Mouse (Mus musculus) liver, embryonic 13.5 days (tissue): ENCODE measurements around the gene Wnt5b. TPM values are rescaled to one million over a fixed set of nuclear protein-coding genes. Genes with fewer than 3 reads are reported as not detected.

Source experiments
- ATAC-seq: fragments of 200-750 bp; cut with Nextera tagmentation; 2 replicates; pipeline ENCODE4 v1.8.0; 2017; ENCODE audit warnings: low read depth, mild to moderate bottlenecking, moderate number of reproducible peaks, moderate library complexity
- DNase-seq: peaks from one replicate; pipeline ENCODE4 v3.0.0; 2022
- H3K27ac ChIP-seq: fragments of 300-500 bp; sonication (generic); 2 replicates; pipeline ENCODE4 v1.5.1; 2015; ENCODE audit warnings: moderate library complexity, mild to moderate bottlenecking, inconsistent platforms
- H3K27me3 ChIP-seq: fragments of 300-500 bp; sonication (generic); 2 replicates; pipeline ENCODE4 v1.6.1; 2015; ENCODE audit warnings: mild to moderate bottlenecking, inconsistent platforms
- H3K36me3 ChIP-seq: fragments of 300-500 bp; sonication (generic); 2 replicates; pipeline ENCODE4 v1.6.1; 2015; ENCODE audit warnings: mild to moderate bottlenecking, inconsistent platforms
- H3K4me1 ChIP-seq: fragments of 300-500 bp; sonication (generic); replicated peaks from 2 replicates; pipeline ENCODE4 v1.6.1; 2015; ENCODE audit warnings: inconsistent platforms
- H3K4me2 ChIP-seq: fragments of 300-500 bp; sonication (generic); 2 replicates; pipeline ENCODE4 v1.6.1; 2015; ENCODE audit warnings: inconsistent platforms, mild to moderate bottlenecking, moderate library complexity
- H3K4me3 ChIP-seq: fragments of 300-500 bp; sonication (generic); replicated peaks from 2 replicates; pipeline ENCODE4 v1.5.1; 2015; ENCODE audit warnings: mild to moderate bottlenecking, inconsistent platforms
- H3K9ac ChIP-seq: fragments of 300-500 bp; sonication (generic); 2 replicates; pipeline ENCODE4 v1.6.1; 2015; ENCODE audit warnings: mild to moderate bottlenecking, inconsistent platforms
- H3K9me3 ChIP-seq: fragments of 300-500 bp; sonication (generic); replicated peaks from 2 replicates; pipeline ENCODE4 v1.6.1; 2016; ENCODE audit warnings: inconsistent platforms
- WGBS: fragments of 180-500 bp; shearing (Covaris S2); methylation state at CpG from one replicate; pipeline ENCODE4 v1.1.7; 2015; ENCODE audit not compliant: insufficient replicate concordance; 5-methylcytosine and 5-hydroxymethylcytosine counted together
- polyA plus RNA-seq: library from polyadenylated mRNA; unstranded; fragments of >200 nt; fragmentation: Nextera tagmentation; extraction: Ambion mirVana; gene quantifications from 2 replicates; pipeline ENCODE4 v1.2.1, GENCODE M21; 2015

Wnt5b gene
- 0.31 and 0.52 TPM in 2 replicates for polyA plus RNA-seq

GRCm38 (mm10) chr6:119543803-119544517 is at the start of gene Wnt5b:
Gene Wnt5b, minus strand, starts transcription at chr6:119544347.
- ATAC-seq, result no peak
- Histone ChIP-seq H3K4me1 (no peaks in the 10 kb centered on the region; the same call in 1 of the 2 replicates), H3K27me3 (peaks cover 70% of the 10 kb centered on the region), H3K4me3 (peak within 1 kb of the TSS; percentile 58), H3K4me2 (peak within 1 kb of the TSS; percentile 72), H3K27ac (no peak within 1 kb of the TSS), H3K9ac (0 out of 2 replicates have a peak within 1 kb of the TSS, but pooled peaks have one; percentile 37), H3K9me3 (no peaks in the 10 kb centered on the region), H3K36me3 (no peaks in the 10 kb centered on the region)
- under 1% methylated on average over 95 of the region's 120 CpGs for WGBS
- no peak for DNase-seq

DNA sequence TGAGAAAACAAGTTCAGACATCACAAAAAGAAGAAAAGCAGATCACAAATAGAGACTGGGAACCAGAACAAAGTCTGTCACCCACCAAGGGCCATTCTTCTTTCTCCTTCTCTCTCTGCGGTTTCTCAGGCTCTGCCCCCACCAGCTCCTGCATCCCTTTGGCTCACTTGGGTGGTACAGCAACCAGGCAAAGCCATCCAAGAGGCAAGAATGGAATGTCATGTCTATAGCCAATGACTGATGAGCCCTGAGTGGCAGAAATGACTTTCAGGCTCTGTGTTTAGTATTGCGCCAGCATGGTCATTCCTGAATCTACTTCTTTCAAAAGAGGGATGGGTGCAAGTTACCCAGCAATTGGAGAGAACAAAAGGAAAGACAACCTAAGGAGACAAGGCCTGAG is 46.7 kb upstream of the Wnt5b start:
- no peaks in the 10 kb centered on the region for H3K36me3 ChIP-seq
- WGBS, result 85% methylated on average over 2 of the region's 2 CpGs
- no peaks in the 10 kb centered on the region for H3K27me3 ChIP-seq
- no peak overlapping the region for H3K27ac ChIP-seq
- H3K4me1 ChIP-seq, result 0 out of 2 replicates have a peak, but pooled peaks cover under 1% of the 10 kb centered on the region
- no peak overlapping the region for H3K4me2 ChIP-seq
- ATAC-seq (no peak), DNase-seq (no peak)
- H3K4me3 ChIP-seq, result no peak overlapping the region
- no peaks in the 10 kb centered on the region for H3K9me3 ChIP-seq
- no peak overlapping the region for H3K9ac ChIP-seq

GRCm38 (mm10) chr6:119587897-119588296 is 43.8 kb upstream of the Wnt5b start:
- no peak overlapping the region for H3K27ac ChIP-seq
- WGBS, result 76% methylated on average over 2 of the region's 2 CpGs
- H3K4me2 ChIP-seq, result no peak overlapping the region
- H3K36me3 ChIP-seq, result no peaks in the 10 kb centered on the region
- H3K9ac ChIP-seq, result no peak overlapping the region
- no peak overlapping the region for H3K4me3 ChIP-seq
- 0 out of 2 replicates have a peak, but pooled peaks cover 7% of the 10 kb centered on the region for H3K4me1 ChIP-seq
- ATAC-seq, result no peak
- H3K9me3 ChIP-seq, result no peaks in the 10 kb centered on the region
- DNase-seq, result no peak
- H3K27me3 ChIP-seq, result no peaks in the 10 kb centered on the region

GRCm38 (mm10) chr6:119587454-119587853 is 43.3 kb upstream of the Wnt5b start:
- H3K9ac ChIP-seq, result no peak overlapping the region
- H3K36me3 ChIP-seq, result no peaks in the 10 kb centered on the region
- H3K27ac ChIP-seq, result no peak overlapping the region
- ATAC-seq, result no peak
- DNase-seq, result no peak
- H3K4me2 ChIP-seq, result no peak overlapping the region
- 0 out of 2 replicates have a peak, but pooled peaks cover 7% of the 10 kb centered on the region for H3K4me1 ChIP-seq
- no peak overlapping the region for H3K4me3 ChIP-seq
- H3K9me3 ChIP-seq, result no peaks in the 10 kb centered on the region
- H3K27me3 ChIP-seq, result no peaks in the 10 kb centered on the region

GRCm38 (mm10) chr6:119585652-119586375 is 41.7 kb upstream of the Wnt5b start:
- H3K4me3 ChIP-seq, result no peak overlapping the region
- 0 out of 2 replicates have a peak, but pooled peaks cover 7% of the 10 kb centered on the region for H3K4me1 ChIP-seq
- no peaks in the 10 kb centered on the region for H3K36me3 ChIP-seq
- no peak for DNase-seq
- 67% methylated on average over 5 of the region's 5 CpGs for WGBS
- no peak overlapping the region for H3K27ac ChIP-seq
- ATAC-seq, result 0 out of 2 replicates have a peak, but pooled peaks have one; percentile 23
- no peak overlapping the region for H3K9ac ChIP-seq
- H3K9me3 ChIP-seq, result no peaks in the 10 kb centered on the region
- no peak overlapping the region for H3K4me2 ChIP-seq
- no peaks in the 10 kb centered on the region for H3K27me3 ChIP-seq

DNA sequence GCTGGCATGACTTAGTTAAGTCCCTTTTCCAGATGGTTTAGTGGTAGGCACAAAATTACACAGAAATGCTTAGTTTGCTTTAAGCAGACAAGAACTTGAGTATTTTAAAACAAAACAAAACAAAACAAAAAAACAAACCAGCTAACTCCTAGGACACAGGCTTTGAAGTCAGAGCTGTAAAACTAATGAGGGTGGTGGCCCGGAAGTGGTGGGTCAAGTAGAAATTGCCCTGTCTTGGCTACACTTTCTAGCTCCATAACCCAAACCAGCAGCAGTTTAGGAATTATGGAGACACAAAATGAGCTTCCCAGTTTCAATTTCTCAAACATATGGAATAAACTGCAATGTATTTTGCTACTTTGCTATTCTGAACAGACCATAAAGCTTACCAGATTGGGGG is 39.9 kb upstream of the Wnt5b start:
- Histone ChIP-seq H3K9ac (no peak overlapping the region), H3K4me3 (no peak overlapping the region), H3K27me3 (no peaks in the 10 kb centered on the region), H3K27ac (no peak overlapping the region), H3K4me2 (no peak overlapping the region), H3K9me3 (no peaks in the 10 kb centered on the region), H3K36me3 (no peaks in the 10 kb centered on the region), H3K4me1 (0 out of 2 replicates have a peak, but pooled peaks cover 7% of the 10 kb centered on the region)
- ATAC-seq (no peak), DNase-seq (no peak)
- WGBS, result 64% methylated on average over 1 of the region's 1 CpGs

DNA sequence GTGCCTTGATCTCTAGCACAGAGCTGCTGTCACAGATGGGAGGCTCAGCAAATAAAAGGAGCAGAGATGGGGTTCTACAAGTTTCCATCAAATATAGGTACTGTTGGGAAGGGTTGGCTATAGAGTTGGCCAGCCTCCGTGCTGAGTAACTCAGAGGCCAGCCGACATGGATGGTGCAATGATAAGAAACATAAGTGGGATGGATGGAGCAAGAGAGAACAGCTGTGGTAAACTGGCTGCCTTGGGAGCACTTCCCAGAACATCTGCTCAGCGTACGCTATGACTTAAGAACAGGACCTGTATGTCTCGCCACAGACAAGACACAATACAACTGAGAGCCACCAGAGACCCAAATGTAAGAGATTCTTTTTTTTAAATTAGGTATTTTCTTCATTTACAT is 39.0 kb upstream of the Wnt5b start:
- DNase-seq (no peak), ATAC-seq (no peak)
- Histone ChIP-seq H3K9me3 (no peaks in the 10 kb centered on the region), H3K9ac (no peak overlapping the region), H3K4me2 (no peak overlapping the region), H3K27me3 (no peaks in the 10 kb centered on the region), H3K4me1 (0 out of 2 replicates have a peak, but pooled peaks cover 7% of the 10 kb centered on the region), H3K27ac (no peak overlapping the region), H3K36me3 (no peaks in the 10 kb centered on the region), H3K4me3 (no peak overlapping the region)
- WGBS, result 74% methylated on average over 5 of the region's 5 CpGs

DNA sequence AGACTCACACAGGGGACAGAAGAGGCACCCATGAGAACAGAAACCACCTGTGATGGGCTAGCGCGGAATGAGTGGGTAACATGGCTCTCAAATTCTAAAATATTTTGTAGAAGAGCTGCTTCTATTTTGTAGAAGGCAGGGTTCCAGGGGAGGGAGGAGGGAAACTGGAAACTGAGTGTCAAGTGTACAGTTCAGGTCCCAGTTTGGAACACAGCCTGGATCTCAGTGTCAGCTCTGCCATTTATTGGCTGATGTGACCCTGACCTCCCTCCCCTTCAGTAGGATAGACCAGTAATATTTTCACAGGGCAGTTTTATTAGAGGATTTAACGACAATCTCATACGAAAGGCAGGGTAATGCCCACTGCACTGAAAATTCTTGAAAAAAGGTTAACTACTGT is 32.6 kb upstream of the Wnt5b start:
- Histone ChIP-seq H3K36me3 (peaks cover 7% of the 10 kb centered on the region; the same call in 1 of the 2 replicates), H3K4me2 (no peak overlapping the region), H3K4me1 (no peaks in the 10 kb centered on the region), H3K27me3 (no peaks in the 10 kb centered on the region), H3K4me3 (no peak overlapping the region), H3K9me3 (no peaks in the 10 kb centered on the region), H3K9ac (no peak overlapping the region), H3K27ac (no peak overlapping the region)
- DNase-seq, result no peak
- ATAC-seq, result no peak
- WGBS, result 73% methylated on average over 4 of the region's 4 CpGs

DNA sequence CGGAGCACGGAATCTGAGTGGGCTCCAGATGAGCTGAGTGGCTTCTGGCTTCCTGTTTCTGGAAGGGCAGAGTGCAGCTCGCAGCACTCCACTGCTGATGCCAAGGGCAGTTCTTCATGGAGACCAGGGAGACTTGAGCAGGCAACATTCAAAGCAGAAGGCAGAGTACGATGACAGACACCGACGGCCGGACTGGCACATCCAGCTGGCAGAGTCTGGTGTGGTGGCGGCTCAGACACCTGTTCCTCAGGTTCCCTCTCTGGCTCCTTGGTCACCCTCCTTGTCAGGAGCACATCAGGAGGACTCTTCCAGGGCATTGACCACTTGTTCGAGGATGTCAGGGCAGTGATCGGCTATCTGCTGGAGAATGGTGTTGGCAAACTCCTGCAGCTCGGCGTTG is 31.2 kb upstream of the Wnt5b start:
- WGBS, result 84% methylated on average over 12 of the region's 12 CpGs
- DNase-seq, result no peak
- no peak for ATAC-seq

GRCm38 (mm10) chr6:119572296-119572695 is 28.1 kb upstream of the Wnt5b start:
- no peaks in the 10 kb centered on the region for H3K27me3 ChIP-seq
- WGBS, result 69% methylated on average over 7 of the region's 7 CpGs
- no peaks in the 10 kb centered on the region for H3K4me1 ChIP-seq
- no peak for ATAC-seq
- no peak for DNase-seq
- H3K27ac ChIP-seq, result no peak overlapping the region
- no peak overlapping the region for H3K9ac ChIP-seq
- no peaks in the 10 kb centered on the region for H3K9me3 ChIP-seq
- H3K36me3 ChIP-seq, result peaks cover 7% of the 10 kb centered on the region; the same call in 1 of the 2 replicates
- no peak overlapping the region for H3K4me3 ChIP-seq
- no peak overlapping the region for H3K4me2 ChIP-seq

More for the DNA sequence above, 31.2 kb upstream of the Wnt5b start:
- Histone ChIP-seq H3K4me3 (no peak overlapping the region), H3K27me3 (no peaks in the 10 kb centered on the region), H3K9ac (no peak overlapping the region), H3K4me1 (no peaks in the 10 kb centered on the region), H3K27ac (no peak overlapping the region), H3K4me2 (no peak overlapping the region), H3K9me3 (no peaks in the 10 kb centered on the region), H3K36me3 (peaks cover 7% of the 10 kb centered on the region; the same call in 1 of the 2 replicates)

GRCm38 (mm10) chr6:119570797-119571196 is 26.6 kb upstream of the Wnt5b start:
- H3K4me3 ChIP-seq, result no peak overlapping the region
- H3K9me3 ChIP-seq, result no peaks in the 10 kb centered on the region
- no peak for ATAC-seq
- WGBS, result 59% methylated on average over 4 of the region's 4 CpGs
- DNase-seq, result no peak
- peaks cover 7% of the 10 kb centered on the region; the same call in 1 of the 2 replicates for H3K36me3 ChIP-seq
- no peaks in the 10 kb centered on the region for H3K4me1 ChIP-seq
- no peak overlapping the region for H3K27ac ChIP-seq
- no peak overlapping the region for H3K9ac ChIP-seq
- H3K4me2 ChIP-seq, result no peak overlapping the region
- H3K27me3 ChIP-seq, result no peaks in the 10 kb centered on the region
